Comparison of ENCODE assay signal across 13 mouse cellular contexts in the genomic region with DNA sequence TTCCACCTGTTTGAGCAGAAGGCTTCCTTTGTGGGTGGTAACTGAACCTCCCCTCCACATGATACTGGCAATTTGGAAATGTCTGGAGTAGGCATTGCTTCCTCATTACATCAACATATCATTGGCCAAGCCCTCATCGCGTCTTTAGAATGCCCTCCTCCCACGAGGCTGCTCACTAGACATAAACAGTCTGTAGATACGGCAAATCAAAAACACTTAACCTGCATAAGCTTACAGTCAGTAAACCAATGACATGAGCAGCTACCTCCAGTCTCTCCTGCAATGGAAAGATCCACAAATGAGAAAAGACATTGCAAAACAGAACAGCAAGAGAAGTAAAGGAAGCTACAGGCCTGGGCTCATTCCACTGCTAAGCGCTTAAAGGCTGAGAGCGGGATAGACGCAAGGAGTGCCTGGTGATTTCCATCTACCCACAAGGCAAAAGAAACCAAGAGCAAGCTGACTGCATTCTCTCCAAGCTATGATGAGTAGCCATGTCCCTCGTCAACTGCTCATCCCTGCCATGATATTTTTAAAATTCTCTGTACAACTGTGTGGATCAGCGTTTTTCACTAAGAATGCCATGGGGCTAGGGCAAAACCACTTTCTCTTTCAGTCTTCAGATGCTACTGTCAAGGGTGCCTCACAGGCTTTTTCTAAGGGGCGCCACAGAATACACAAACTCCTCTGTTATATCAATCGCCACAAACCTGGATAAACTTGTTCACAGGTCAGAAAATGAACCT.
A peak's percentile ranks its signal among the peaks of the same experiment; 100 is the strongest.
DNase-seq lines count a peak whose midpoint lies in the region; ATAC-seq and TF ChIP-seq lines count a peak whose summit lies in the region.
"Had no signal": no experiment of that assay in that cellular context is flagged by ENCODE, and none has a peak within 500 bp of the region (broad histone marks: within the 10 kb centered on the region; RNA-seq: fewer than 3 reads in every experiment).

No protein-coding gene starts in this region.

- H3K4me2 ChIP-seq in heart, embryonic 13.5 days: peak overlapping the region; percentile 23
- H3K4me2 ChIP-seq in liver, embryonic 14.5 days (ENCODE audit: low read depth): peak overlapping the region; percentile 82
- no peak overlapping the region for H3K4me2 ChIP-seq in intestine, embryonic 15.5 days (replicated peaks)

- intact Hi-C loops in heart, postnatal 10 days (cut with DNase I): no loop called here
- intact Hi-C loops in left cerebral cortex, postnatal 25 days (cut with DNase I): no loop called here

- peaks cover 56% of the 10 kb centered on the region for H3K4me1 ChIP-seq in heart, embryonic 13.5 days
- peaks cover 32 to 62% of the 10 kb centered on the region in 2 experiments for H3K4me1 ChIP-seq in liver, embryonic 14.5 days (replicated peaks; ENCODE audit: control insufficient read depth in 2 of 2, insufficient read depth in 2 of 2, low read length in 1 of 2)
- H3K4me1 ChIP-seq in intestine, embryonic 15.5 days (replicated peaks): peaks cover 5% of the 10 kb centered on the region; the same call in 1 of the 2 replicates

- peak overlapping the region; percentile 68 for H3K27ac ChIP-seq in heart, embryonic 13.5 days (replicated peaks)
- H3K27ac ChIP-seq in liver, embryonic 14.5 days: peak overlapping the region; percentile 96
- no peak overlapping the region for H3K27ac ChIP-seq in intestine, embryonic 15.5 days
- H3K27ac ChIP-seq: midbrain, embryonic 10.5 days had no signal

- no peaks in the 10 kb centered on the region for H3K27me3 ChIP-seq in heart, embryonic 13.5 days (replicated peaks)
- H3K27me3 ChIP-seq in liver, embryonic 14.5 days (ENCODE audit: control insufficient read depth, insufficient read depth, low read length): no peaks in the 10 kb centered on the region
- no peaks in the 10 kb centered on the region for H3K27me3 ChIP-seq in intestine, embryonic 15.5 days (replicated peaks)

- DNase-seq in heart, postnatal 10 days: no peak
- DNase-seq in CD4-positive, CD25-positive, alpha-beta regulatory T cell, adult 2 months (ENCODE audit: low read depth, low spot score): peak; percentile 67
- DNase-seq in liver, embryonic 14.5 days (ENCODE audit: low read depth in 3 of 3, low spot score in 3 of 3): no peak
- no peak for DNase-seq in right cerebral cortex, postnatal 25 days
- DNase-seq in left cerebral cortex, postnatal 25 days (ENCODE audit: low spot score in 2 of 2): no peak
- DNase-seq: adrenal gland, adult 8-10 months; cerebellum, postnatal 10 days; gastrocnemius, postnatal 10 days; kidney, adult 11 months had no signal

- no peaks in the 10 kb centered on the region for H3K9me3 ChIP-seq in heart, embryonic 13.5 days
- no peaks in the 10 kb centered on the region for H3K9me3 ChIP-seq in liver, embryonic 14.5 days (ENCODE audit: control insufficient read depth, low read length)
- no peaks in the 10 kb centered on the region for H3K9me3 ChIP-seq in intestine, embryonic 15.5 days
- H3K9me3 ChIP-seq: midbrain, embryonic 10.5 days had no signal

- WGBS in heart, embryonic 13.5 days: 70% methylated on average over 11 of the region's 11 CpGs
- WGBS in liver, embryonic 14.5 days (ENCODE audit: insufficient replicate concordance): 35% methylated on average over 11 of the region's 11 CpGs
- 77% methylated on average over 11 of the region's 11 CpGs for whole genome bisulfite sequencing in intestine, embryonic 15.5 days

- ATAC-seq in heart, embryonic 13.5 days (ENCODE audit: extremely low read depth, insufficient number of reproducible peaks, low FRiP score, low TSS enrichment): no peak
- ATAC-seq in activated CD4-positive, CD25-positive, alpha-beta regulatory T cell, adult 4 months: peak; percentile 17
- ATAC-seq in liver, embryonic 14.5 days (ENCODE audit: insufficient read depth): peak; percentile 46
- no peak for ATAC-seq in intestine, embryonic 15.5 days

- 0 out of 2 replicates have a peak, but pooled peaks have one; percentile 8 for TF ChIP-seq EP300 in liver, embryonic 14.5 days (IDR thresholded peaks at IDR 0.05; ENCODE audit: low read depth)

- H3K9ac ChIP-seq in heart, embryonic 13.5 days: no peak overlapping the region
- H3K9ac ChIP-seq in liver, embryonic 14.5 days (replicated peaks): peak overlapping the region; percentile 77
- no peak overlapping the region for H3K9ac ChIP-seq in intestine, embryonic 15.5 days

- no peaks in the 10 kb centered on the region for H3K36me3 ChIP-seq in heart, embryonic 13.5 days
- no peaks in the 10 kb centered on the region for H3K36me3 ChIP-seq in liver, embryonic 14.5 days (replicated peaks; ENCODE audit: control insufficient read depth, insufficient read depth, low read depth)
- no peaks in the 10 kb centered on the region for H3K36me3 ChIP-seq in intestine, embryonic 15.5 days
- H3K36me3 ChIP-seq: midbrain, embryonic 10.5 days had no signal

- H3K4me3 ChIP-seq in heart, embryonic 13.5 days: no peak overlapping the region
- H3K4me3 ChIP-seq in liver, embryonic 14.5 days (ENCODE audit: insufficient read depth in 1 of 2, low read depth in 2 of 2, low read length in 2 of 2): peak overlapping the region; percentile 5 to 47
- no peak overlapping the region for H3K4me3 ChIP-seq in intestine, embryonic 15.5 days (replicated peaks)
- H3K4me3 ChIP-seq: midbrain, embryonic 10.5 days had no signal

- TF ChIP-seq CTCF in liver, embryonic 14.5 days (IDR thresholded peaks at IDR 0.05; ENCODE audit: low read depth): no peak

Comparison
In these comparisons a context has a peak if more than half of its experiments do, and no peak if none do; other contexts are left out.
1. ATAC-seq: peak in activated CD4-positive, CD25-positive, alpha-beta regulatory T cell, adult 4 months (single experiment) and liver, embryonic 14.5 days (single experiment); none in heart, embryonic 13.5 days (single experiment) and intestine, embryonic 15.5 days (single experiment).
2. H3K4me3 ChIP-seq: peak in liver, embryonic 14.5 days (2 of 2); none in heart, embryonic 13.5 days (single experiment) and intestine, embryonic 15.5 days (single experiment).